Mouse (Mus musculus) liver, adult 2 months (tissue): ENCODE results near the gene Klhl26. TPM values are rescaled to one million over a fixed set of nuclear protein-coding genes. Genes with fewer than 3 reads are reported as not detected.

Source experiments
- DNase-seq: peaks from one replicate; pipeline ENCODE4 v3.0.0-alpha.2; 2011; ENCODE audit warnings: low read depth, low spot score; ENCODE audit errors: extremely low read depth
- H3K27ac ChIP-seq: fragments of 200-500 bp; replicated peaks from 2 replicates; pipeline ENCODE4 v1.5.1; 2012; ENCODE audit warnings: low read depth, mild to moderate bottlenecking, control low read depth, inconsistent platforms, low read length; ENCODE audit not compliant: insufficient read depth
- H3K27me3 ChIP-seq: fragments of 200-500 bp; 2 replicates; pipeline ENCODE4 v1.6.1; 2012; ENCODE audit warnings: mild to moderate bottlenecking, moderate library complexity, low read length, inconsistent platforms; ENCODE audit not compliant: control insufficient read depth, insufficient read depth
- H3K36me3 ChIP-seq: fragments of 200-500 bp; 2 replicates; pipeline ENCODE4 v1.6.1; 2012; ENCODE audit warnings: low read length, inconsistent platforms; ENCODE audit not compliant: control insufficient read depth, insufficient read depth
- H3K4me1 ChIP-seq: fragments of 200-500 bp; 2 replicates; pipeline ENCODE4 v1.6.1; 2011; ENCODE audit warnings: low read length; ENCODE audit not compliant: control insufficient read depth, insufficient read depth
- H3K4me3 ChIP-seq: fragments of 200-500 bp; 2 replicates; pipeline ENCODE4 v1.5.1; 2011; ENCODE audit warnings: low read depth, mild to moderate bottlenecking, control low read depth, low read length, moderate library complexity; ENCODE audit not compliant: insufficient read depth
- H3K79me2 ChIP-seq: fragments of 200-500 bp; 2 replicates; pipeline ENCODE4 v1.6.1; 2012; ENCODE audit warnings: inconsistent platforms, mild to moderate bottlenecking, low read length, moderate library complexity; ENCODE audit not compliant: control insufficient read depth, insufficient read depth
- H3K9ac ChIP-seq: fragments of 200-500 bp; 2 replicates; pipeline ENCODE4 v1.6.1; 2012; ENCODE audit warnings: low read depth, mild to moderate bottlenecking, control low read depth, inconsistent platforms, low read length
- CTCF ChIP-seq: fragments of 200-500 bp; IDR thresholded peaks from 2 replicates; pipeline ENCODE4 v1.5.1; 2011; ENCODE audit warnings: low read depth, low read length, control low read depth
- POLR2A ChIP-seq: fragments of 200-500 bp; IDR thresholded peaks from 2 replicates; pipeline ENCODE4 v1.6.1; 2011; ENCODE audit warnings: low read length, control low read depth; ENCODE audit not compliant: insufficient read depth; ENCODE audit errors: extremely low read depth
- WGBS: fragments of 180-500 bp; shearing (Covaris S2); methylation state at CpG from one replicate; pipeline ENCODE4 v1.1.7; 2018; 5-methylcytosine and 5-hydroxymethylcytosine counted together
- polyA plus RNA-seq: library from polyadenylated mRNA; depleted of rRNA; stranded (reverse); fragments of >200 nt; gene quantifications from 2 replicates; pipeline ENCODE4 v1.2.3, GENCODE M21; 2012; rRNA removed
- total RNA-seq: library from RNA; depleted of rRNA; stranded (reverse); fragments of >200 nt; gene quantifications from 2 replicates; pipeline ENCODE4 v1.2.3, GENCODE M21; 2014; rRNA removed

Gene Klhl26
- 3.5 and 4.5 TPM in 2 replicates for total RNA-seq
- 13.7 and 15.3 TPM in 2 replicates for polyA plus RNA-seq

GRCm38 (mm10) chr8:70476333-70477268 is at the start of gene Klhl26:
TSS of gene Klhl26 (minus strand) at chr8:70476968.
- peak within 1 kb of the TSS; percentile 96 for H3K9ac ChIP-seq
- DNase-seq: peak; percentile 90
- peak within 1 kb of the TSS; percentile 97 for H3K4me3 ChIP-seq
- TF ChIP-seq CTCF (no peak), POLR2A (peak; percentile 70; the same call in 1 of the 2 replicates)
- peak within 1 kb of the TSS; percentile 59 for H3K27ac ChIP-seq
- under 1% methylated on average over 53 of the region's 53 CpGs for WGBS
- H3K79me2 ChIP-seq: peaks cover 13% of the 10 kb centered on the region; the same call in 1 of the 2 replicates
- H3K4me1 ChIP-seq: no peaks in the 10 kb centered on the region; the same call in 1 of the 2 replicates
- H3K27me3 ChIP-seq: no peaks in the 10 kb centered on the region
- H3K36me3 ChIP-seq: no peaks in the 10 kb centered on the region

GRCm38 (mm10) chr8:70522592-70523403 is 46.0 kb upstream of the Klhl26 start:
- H3K27ac ChIP-seq: peak overlapping the region; percentile 93
- H3K4me3 ChIP-seq: peak overlapping the region; percentile 94
- DNase-seq: peak; percentile 99
- peak overlapping the region; percentile 95 for H3K9ac ChIP-seq
- H3K27me3 ChIP-seq: no peaks in the 10 kb centered on the region
- peak; percentile 72; the same call in 1 of the 2 replicates for TF ChIP-seq POLR2A
- TF ChIP-seq CTCF: peak; percentile 65
- H3K36me3 ChIP-seq: peaks cover 5% of the 10 kb centered on the region; the same call in 1 of the 2 replicates
- under 1% methylated on average over 51 of the region's 51 CpGs for WGBS
- H3K79me2 ChIP-seq: peaks cover 5% of the 10 kb centered on the region; the same call in 1 of the 2 replicates
- H3K4me1 ChIP-seq: peaks cover 9% of the 10 kb centered on the region

GRCm38 (mm10) chr8:70519606-70520005 is 42.8 kb upstream of the Klhl26 start:
- TF ChIP-seq POLR2A (no peak), CTCF (no peak)
- no peak overlapping the region for H3K9ac ChIP-seq
- H3K79me2 ChIP-seq: peaks cover 3% of the 10 kb centered on the region; the same call in 1 of the 2 replicates
- no peak for DNase-seq
- 66% methylated on average over 2 of the region's 2 CpGs for WGBS
- H3K4me3 ChIP-seq: no peak overlapping the region
- peaks cover 5% of the 10 kb centered on the region; the same call in 1 of the 2 replicates for H3K36me3 ChIP-seq
- peaks cover 5% of the 10 kb centered on the region; the same call in 1 of the 2 replicates for H3K4me1 ChIP-seq
- no peak overlapping the region for H3K27ac ChIP-seq
- no peaks in the 10 kb centered on the region for H3K27me3 ChIP-seq

- peaks cover 7% of the 10 kb centered on the region for H3K36me3 ChIP-seq
- H3K27me3 ChIP-seq: no peaks in the 10 kb centered on the region
Observed at GRCm38 (mm10) chr8:70519043-70519442, 42.3 kb upstream of the Klhl26 start.

GRCm38 (mm10) chr8:70517940-70518643 is 41.3 kb upstream of the Klhl26 start:
- H3K9ac ChIP-seq: no peak overlapping the region
- no peak overlapping the region for H3K4me3 ChIP-seq
- peaks cover 7% of the 10 kb centered on the region for H3K36me3 ChIP-seq
- peaks cover 2% of the 10 kb centered on the region; the same call in 1 of the 2 replicates for H3K4me1 ChIP-seq
- DNase-seq: no peak
- TF ChIP-seq POLR2A (no peak), CTCF (no peak)
- 90% methylated on average over 10 of the region's 10 CpGs for WGBS
- H3K27ac ChIP-seq: no peak overlapping the region
- H3K79me2 ChIP-seq: peaks cover 10% of the 10 kb centered on the region; the same call in 1 of the 2 replicates
- no peaks in the 10 kb centered on the region for H3K27me3 ChIP-seq

More at GRCm38 (mm10) chr8:70519043-70519442, 42.3 kb upstream of the Klhl26 start:
- Histone ChIP-seq H3K4me1 (peaks cover 5% of the 10 kb centered on the region; the same call in 1 of the 2 replicates), H3K4me3 (no peak overlapping the region), H3K27ac (no peak overlapping the region), H3K9ac (no peak overlapping the region), H3K79me2 (peaks cover 7% of the 10 kb centered on the region; the same call in 1 of the 2 replicates)
- WGBS: 92% methylated on average over 6 of the region's 6 CpGs
- no peak for TF ChIP-seq CTCF
- no peak for DNase-seq
